In the genomic region with DNA sequence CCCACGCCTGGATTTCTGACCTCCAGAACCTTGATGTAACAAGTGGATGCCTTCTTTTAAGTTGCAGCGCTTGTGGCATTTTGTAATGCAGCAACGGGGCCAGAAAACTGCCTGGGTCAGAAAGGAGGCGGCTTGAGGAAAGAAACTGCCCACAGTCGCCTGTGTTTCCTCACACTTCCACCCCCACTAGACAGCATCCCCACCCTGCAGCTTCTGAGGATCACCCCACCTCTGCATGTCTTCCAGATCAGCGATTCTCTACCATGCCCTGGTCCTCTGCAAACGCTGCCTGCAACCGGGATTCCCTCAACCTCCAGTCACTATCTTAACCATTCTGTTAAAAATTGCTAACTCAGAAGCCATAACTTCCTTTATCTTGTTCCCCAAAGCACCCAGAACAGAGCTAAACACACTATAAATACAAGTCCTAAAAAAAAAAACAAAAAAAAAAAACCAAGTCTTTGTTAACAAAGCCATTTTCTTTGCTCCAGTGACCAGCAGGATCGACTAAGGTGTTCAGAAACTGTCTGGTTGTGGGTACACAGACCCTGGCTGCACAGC, we compare ENCODE assay signal across 25 mouse cellular contexts. TPM values are rescaled to one million over a fixed set of nuclear protein-coding genes. Genes with fewer than 3 reads are reported as not detected.
DNase-seq lines count a peak whose midpoint lies in the region; ATAC-seq and TF ChIP-seq lines count a peak whose summit lies in the region.
"Had no signal": no experiment of that assay in that cellular context is flagged by ENCODE, and none has a peak within 500 bp of the region (broad histone marks: within the 10 kb centered on the region; RNA-seq: fewer than 3 reads in every experiment).

No protein-coding gene starts in this region.

- H3K27ac ChIP-seq in heart, embryonic 12.5 days (ENCODE audit: poor library complexity, severe bottlenecking) = no peak overlapping the region
- peak overlapping the region; percentile 88 for H3K27ac ChIP-seq in bone marrow macrophage, adult 2 months (ENCODE audit: insufficient read depth, low read depth, low read length)
- no peak overlapping the region for H3K27ac ChIP-seq in midbrain, postnatal 0 days (ENCODE audit: low read depth, low read length)
- H3K27ac ChIP-seq: embryonic facial prominence, embryonic 13.5 days; forebrain, embryonic 12.5 days; heart, embryonic 13.5 days; hindbrain, embryonic 14.5 days; liver, embryonic 14.5 days; neural tube, embryonic 15.5 days had no signal

- no peaks in the 10 kb centered on the region for H3K9me3 ChIP-seq in heart, embryonic 12.5 days (replicated peaks)
- H3K9me3 ChIP-seq in midbrain, postnatal 0 days (ENCODE audit: low read length) = no peaks in the 10 kb centered on the region
- H3K9me3 ChIP-seq: embryonic facial prominence, embryonic 13.5 days; forebrain, embryonic 12.5 days; heart, embryonic 13.5 days; neural tube, embryonic 15.5 days had no signal

- ATAC-seq in heart, embryonic 12.5 days (ENCODE audit: insufficient number of reproducible peaks, low FRiP score) = no peak
- ATAC-seq in megakaryocyte, adult 5-6 weeks (ENCODE audit: poor library complexity, severe bottlenecking) = peak; percentile 66
- ATAC-seq in midbrain, postnatal 0 days (ENCODE audit: low FRiP score) = no peak

- H3K36me3 ChIP-seq in heart, embryonic 12.5 days = no peaks in the 10 kb centered on the region
- H3K36me3 ChIP-seq in midbrain, postnatal 0 days (ENCODE audit: insufficient read depth, low read length) = no peaks in the 10 kb centered on the region
- H3K36me3 ChIP-seq: embryonic facial prominence, embryonic 13.5 days; forebrain, embryonic 12.5 days; heart, embryonic 13.5 days; neural tube, embryonic 15.5 days had no signal

- DNase-seq in heart, postnatal 25 days (ENCODE audit: low spot score) = no peak
- DNase-seq in A20 (ENCODE audit: low read depth, low spot score) = peak; percentile 50
- no peak for DNase-seq in midbrain, postnatal 0 days (ENCODE audit: low spot score)
- DNase-seq in embryo, embryonic 11 days = no peak
- DNase-seq: adrenal gland, postnatal 10 days; B cell, adult 2 months; cerebellum, adult 18-20 months; cerebellum, postnatal 14 days; heart, postnatal 14 days; kidney, adult 2 months; kidney, postnatal 10 days; layer of hippocampus, postnatal 36 days; lung, embryonic 14.5 days; thymus, postnatal 14 days had no signal

- intact Hi-C loops in heart, postnatal 25 days (cut with DNase I) = no loop called here

- no peak overlapping the region for H3K4me3 ChIP-seq in heart, embryonic 12.5 days
- peak overlapping the region; percentile 8 for H3K4me3 ChIP-seq in bone marrow macrophage, adult 2 months (ENCODE audit: insufficient read depth, low read length)
- no peak overlapping the region for H3K4me3 ChIP-seq in midbrain, postnatal 0 days (ENCODE audit: low read depth, low read length)
- H3K4me3 ChIP-seq: embryonic facial prominence, embryonic 13.5 days; erythroblast, embryonic 14.5 days; forebrain, embryonic 12.5 days; heart, embryonic 13.5 days; neural tube, embryonic 15.5 days had no signal

- H3K27me3 ChIP-seq in heart, embryonic 12.5 days (replicated peaks) = no peaks in the 10 kb centered on the region; the same call in 1 of the 2 replicates
- no peaks in the 10 kb centered on the region for H3K27me3 ChIP-seq in midbrain, postnatal 0 days (ENCODE audit: insufficient read depth, low read length)
- H3K27me3 ChIP-seq: embryonic facial prominence, embryonic 13.5 days; forebrain, embryonic 12.5 days; neural tube, embryonic 15.5 days had no signal

- WGBS in heart, embryonic 12.5 days = 76% methylated on average over 9 of the region's 9 CpGs
- 79% methylated on average over 9 of the region's 9 CpGs for WGBS in midbrain, postnatal 0 days

- H3K4me2 ChIP-seq in heart, embryonic 12.5 days = no peak overlapping the region
- H3K4me2 ChIP-seq in midbrain, postnatal 0 days (ENCODE audit: low read depth, low read length, poor library complexity, severe bottlenecking) = no peak overlapping the region
- H3K4me2 ChIP-seq: embryonic facial prominence, embryonic 13.5 days; forebrain, embryonic 12.5 days; heart, embryonic 13.5 days; hindbrain, embryonic 14.5 days; lung, embryonic 14.5 days; midbrain, embryonic 11.5 days; neural tube, embryonic 15.5 days had no signal

- no peak for TF ChIP-seq POLR2A in bone marrow macrophage, adult 2 months (IDR thresholded peaks at IDR 0.05; ENCODE audit: borderline replicate concordance, low read depth, low read length)

- no peak for TF ChIP-seq CTCF in bone marrow macrophage, adult 2 months (IDR thresholded peaks at IDR 0.05; ENCODE audit: low read depth, low read length)
- no peak for TF ChIP-seq CTCF in midbrain, postnatal 0 days (IDR thresholded peaks at IDR 0.05)

- peak overlapping the region; percentile 45; the same call in 1 of the 2 replicates for H3K9ac ChIP-seq in heart, embryonic 12.5 days
- no peak overlapping the region for H3K9ac ChIP-seq in midbrain, postnatal 0 days (replicated peaks; ENCODE audit: low read length, poor library complexity, severe bottlenecking)
- H3K9ac ChIP-seq: embryonic facial prominence, embryonic 13.5 days; forebrain, embryonic 12.5 days; heart, embryonic 13.5 days; hindbrain, embryonic 14.5 days; liver, embryonic 14.5 days; lung, embryonic 14.5 days; neural tube, embryonic 15.5 days had no signal

- no peaks in the 10 kb centered on the region for H3K4me1 ChIP-seq in heart, embryonic 12.5 days (replicated peaks)
- peaks cover 23% of the 10 kb centered on the region for H3K4me1 ChIP-seq in bone marrow macrophage, adult 2 months (ENCODE audit: control insufficient read depth, insufficient read depth, low read length)
- H3K4me1 ChIP-seq in midbrain, postnatal 0 days (ENCODE audit: insufficient read depth, low read length) = no peaks in the 10 kb centered on the region
- H3K4me1 ChIP-seq: embryonic facial prominence, embryonic 13.5 days; forebrain, embryonic 12.5 days; neural tube, embryonic 15.5 days had no signal

RNA-seq across cellular contexts. Expression of gene Adcy9, which starts 44.3 kb away (rescaled TPM):
- 0.88 and 1.4 TPM in 2 replicates for polyA plus RNA-seq in heart, embryonic 12.5 days (2016; fragmentation: Nextera tagmentation; extraction: Ambion mirVana)
- 10 to 100 TPM; 22.4 to 24.1 TPM for total RNA-seq in heart, postnatal 25 days (2021)
- 8.2 and 10.5 TPM in 2 replicates for polyA plus RNA-seq in bone marrow macrophage, adult 2 months (2012; ENCODE audit: insufficient read depth, insufficient read length, missing spikeins)
- total RNA-seq in megakaryocyte, adult 5-6 weeks (2015) = 2.1 and 3.0 TPM in 2 replicates
- 2.3 and 3.8 TPM in 2 replicates for total RNA-seq in megakaryocyte, adult 5-6 weeks (2017)
- 29.7 and 31.6 TPM in 2 replicates for total RNA-seq in midbrain, postnatal 0 days (2014; rRNA removed)
- polyA plus RNA-seq in midbrain, postnatal 0 days (2015; fragmentation: Nextera tagmentation; extraction: Ambion mirVana) = 4.1 and 4.3 TPM in 2 replicates
- polyA plus RNA-seq: erythroblast, embryonic 14.5 days had no signal
